Mouse (Mus musculus): ENCODE measurements around the gene Magi1. TPM values are rescaled to one million over a fixed set of nuclear protein-coding genes. Genes with fewer than 3 reads are reported as not detected.

Gene Magi1
- polyA plus RNA-seq, 1 experiment from 2014 or later = 36.2 TPM

GRCm38 (mm10) chr6:93726121-93726520 is 557.6 kb downstream of the Magi1 start:
- Histone ChIP-seq H3K27ac (ENCODE audit: low read length) (no peak overlapping the region), H3K27me3 (replicated peaks; ENCODE audit: control insufficient read depth, insufficient read depth, low read length) (no peaks in the 10 kb centered on the region), H3K9me3 (ENCODE audit: control insufficient read depth, low read length) (no peaks in the 10 kb centered on the region), H3K4me1 (replicated peaks; ENCODE audit: control insufficient read depth, insufficient read depth, low read length) (peaks cover 4% of the 10 kb centered on the region), H3K4me3 (replicated peaks; ENCODE audit: low read length) (no peak overlapping the region), H3K36me3 (ENCODE audit: control insufficient read depth, insufficient read depth) (no peaks in the 10 kb centered on the region), H3K4me2 (ENCODE audit: low read length) (no peak overlapping the region), H3K9ac (replicated peaks; ENCODE audit: low read depth, low read length) (no peak overlapping the region)
- no peak for ATAC-seq
- WGBS = 84% methylated on average over 10 of the region's 10 CpGs

GRCm38 (mm10) chr6:93724749-93725148 is 559.0 kb downstream of the Magi1 start:
- Histone ChIP-seq H3K27me3 (replicated peaks; ENCODE audit: control insufficient read depth, insufficient read depth, low read length) (no peaks in the 10 kb centered on the region), H3K36me3 (ENCODE audit: control insufficient read depth, insufficient read depth) (no peaks in the 10 kb centered on the region), H3K4me2 (ENCODE audit: low read length) (no peak overlapping the region), H3K4me3 (replicated peaks; ENCODE audit: low read length) (no peak overlapping the region), H3K9me3 (ENCODE audit: control insufficient read depth, low read length) (no peaks in the 10 kb centered on the region), H3K9ac (replicated peaks; ENCODE audit: low read depth, low read length) (no peak overlapping the region), H3K27ac (ENCODE audit: low read length) (no peak overlapping the region), H3K4me1 (replicated peaks; ENCODE audit: control insufficient read depth, insufficient read depth, low read length) (peaks cover 4% of the 10 kb centered on the region)
- no peak for ATAC-seq
- WGBS = 27% methylated on average over 7 of the region's 7 CpGs

- Histone ChIP-seq H3K4me3 (replicated peaks; ENCODE audit: low read length) (no peak overlapping the region), H3K9me3 (ENCODE audit: control insufficient read depth, low read length) (no peaks in the 10 kb centered on the region), H3K4me1 (replicated peaks; ENCODE audit: control insufficient read depth, insufficient read depth, low read length) (peaks cover 5% of the 10 kb centered on the region), H3K36me3 (ENCODE audit: control insufficient read depth, insufficient read depth) (no peaks in the 10 kb centered on the region), H3K27me3 (replicated peaks; ENCODE audit: control insufficient read depth, insufficient read depth, low read length) (no peaks in the 10 kb centered on the region), H3K27ac (ENCODE audit: low read length) (no peak overlapping the region), H3K9ac (replicated peaks; ENCODE audit: low read depth, low read length) (no peak overlapping the region), H3K4me2 (ENCODE audit: low read length) (no peak overlapping the region)
- WGBS = 51% methylated on average over 2 of the region's 2 CpGs
- ATAC-seq = no peak
Observed at GRCm38 (mm10) chr6:93723226-93723625, 560.5 kb downstream of the Magi1 start.

GRCm38 (mm10) chr6:93719532-93719931 is 564.2 kb downstream of the Magi1 start:
- no peak for ATAC-seq
- H3K27me3 ChIP-seq (replicated peaks; ENCODE audit: control insufficient read depth, insufficient read depth, low read length) = no peaks in the 10 kb centered on the region

GRCm38 (mm10) chr6:93718385-93718784 is 565.3 kb downstream of the Magi1 start:
- ATAC-seq = no peak
- 24% methylated on average over 5 of the region's 5 CpGs for WGBS
- no peaks in the 10 kb centered on the region for H3K36me3 ChIP-seq (ENCODE audit: control insufficient read depth, insufficient read depth)
- no peaks in the 10 kb centered on the region for H3K9me3 ChIP-seq (ENCODE audit: control insufficient read depth, low read length)
- no peaks in the 10 kb centered on the region for H3K27me3 ChIP-seq (replicated peaks; ENCODE audit: control insufficient read depth, insufficient read depth, low read length)
- peaks cover 33% of the 10 kb centered on the region for H3K4me1 ChIP-seq (replicated peaks; ENCODE audit: control insufficient read depth, insufficient read depth, low read length)
- H3K27ac ChIP-seq (ENCODE audit: low read length) = no peak overlapping the region
- no peak overlapping the region for H3K4me3 ChIP-seq (replicated peaks; ENCODE audit: low read length)
- no peak overlapping the region for H3K9ac ChIP-seq (replicated peaks; ENCODE audit: low read depth, low read length)
- H3K4me2 ChIP-seq (ENCODE audit: low read length) = no peak overlapping the region

More at GRCm38 (mm10) chr6:93719532-93719931, 564.2 kb downstream of the Magi1 start:
- WGBS = 46% methylated on average over 4 of the region's 4 CpGs
- no peak overlapping the region for H3K9ac ChIP-seq (replicated peaks; ENCODE audit: low read depth, low read length)
- no peak overlapping the region for H3K4me2 ChIP-seq (ENCODE audit: low read length)
- no peak overlapping the region for H3K4me3 ChIP-seq (replicated peaks; ENCODE audit: low read length)
- H3K4me1 ChIP-seq (replicated peaks; ENCODE audit: control insufficient read depth, insufficient read depth, low read length) = peaks cover 33% of the 10 kb centered on the region
- no peak overlapping the region for H3K27ac ChIP-seq (ENCODE audit: low read length)
- H3K36me3 ChIP-seq (ENCODE audit: control insufficient read depth, insufficient read depth) = no peaks in the 10 kb centered on the region
- H3K9me3 ChIP-seq (ENCODE audit: control insufficient read depth, low read length) = no peaks in the 10 kb centered on the region

GRCm38 (mm10) chr6:93717826-93718375 is 565.8 kb downstream of the Magi1 start:
- Histone ChIP-seq H3K27ac (ENCODE audit: low read length) (no peak overlapping the region), H3K9ac (replicated peaks; ENCODE audit: low read depth, low read length) (no peak overlapping the region)
- 41% methylated on average over 7 of the region's 7 CpGs for WGBS

GRCm38 (mm10) chr6:93716686-93717625 is 566.8 kb downstream of the Magi1 start:
- 6% methylated on average over 24 of the region's 24 CpGs for WGBS
- Histone ChIP-seq H3K4me3 (replicated peaks; ENCODE audit: low read length) (peak overlapping the region; percentile 28), H3K27ac (ENCODE audit: low read length) (no peak overlapping the region), H3K9ac (replicated peaks; ENCODE audit: low read depth, low read length) (peak overlapping the region; percentile 4; the same call in 1 of the 2 replicates), H3K4me2 (ENCODE audit: low read length) (peak overlapping the region; percentile 48), H3K9me3 (ENCODE audit: control insufficient read depth, low read length) (no peaks in the 10 kb centered on the region), H3K27me3 (replicated peaks; ENCODE audit: control insufficient read depth, insufficient read depth, low read length) (no peaks in the 10 kb centered on the region), H3K4me1 (replicated peaks; ENCODE audit: control insufficient read depth, insufficient read depth, low read length) (peaks cover 33% of the 10 kb centered on the region), H3K36me3 (ENCODE audit: control insufficient read depth, insufficient read depth) (no peaks in the 10 kb centered on the region)
- ATAC-seq = peak; percentile 40

More at GRCm38 (mm10) chr6:93717826-93718375, 565.8 kb downstream of the Magi1 start:
- 0 out of 2 replicates have a peak, but pooled peaks have one; percentile 39 for ATAC-seq
- Histone ChIP-seq H3K4me2 (ENCODE audit: low read length) (peak overlapping the region; percentile 48), H3K9me3 (ENCODE audit: control insufficient read depth, low read length) (no peaks in the 10 kb centered on the region), H3K4me3 (replicated peaks; ENCODE audit: low read length) (no peak overlapping the region), H3K27me3 (replicated peaks; ENCODE audit: control insufficient read depth, insufficient read depth, low read length) (no peaks in the 10 kb centered on the region), H3K36me3 (ENCODE audit: control insufficient read depth, insufficient read depth) (no peaks in the 10 kb centered on the region), H3K4me1 (replicated peaks; ENCODE audit: control insufficient read depth, insufficient read depth, low read length) (peaks cover 33% of the 10 kb centered on the region)

DNA sequence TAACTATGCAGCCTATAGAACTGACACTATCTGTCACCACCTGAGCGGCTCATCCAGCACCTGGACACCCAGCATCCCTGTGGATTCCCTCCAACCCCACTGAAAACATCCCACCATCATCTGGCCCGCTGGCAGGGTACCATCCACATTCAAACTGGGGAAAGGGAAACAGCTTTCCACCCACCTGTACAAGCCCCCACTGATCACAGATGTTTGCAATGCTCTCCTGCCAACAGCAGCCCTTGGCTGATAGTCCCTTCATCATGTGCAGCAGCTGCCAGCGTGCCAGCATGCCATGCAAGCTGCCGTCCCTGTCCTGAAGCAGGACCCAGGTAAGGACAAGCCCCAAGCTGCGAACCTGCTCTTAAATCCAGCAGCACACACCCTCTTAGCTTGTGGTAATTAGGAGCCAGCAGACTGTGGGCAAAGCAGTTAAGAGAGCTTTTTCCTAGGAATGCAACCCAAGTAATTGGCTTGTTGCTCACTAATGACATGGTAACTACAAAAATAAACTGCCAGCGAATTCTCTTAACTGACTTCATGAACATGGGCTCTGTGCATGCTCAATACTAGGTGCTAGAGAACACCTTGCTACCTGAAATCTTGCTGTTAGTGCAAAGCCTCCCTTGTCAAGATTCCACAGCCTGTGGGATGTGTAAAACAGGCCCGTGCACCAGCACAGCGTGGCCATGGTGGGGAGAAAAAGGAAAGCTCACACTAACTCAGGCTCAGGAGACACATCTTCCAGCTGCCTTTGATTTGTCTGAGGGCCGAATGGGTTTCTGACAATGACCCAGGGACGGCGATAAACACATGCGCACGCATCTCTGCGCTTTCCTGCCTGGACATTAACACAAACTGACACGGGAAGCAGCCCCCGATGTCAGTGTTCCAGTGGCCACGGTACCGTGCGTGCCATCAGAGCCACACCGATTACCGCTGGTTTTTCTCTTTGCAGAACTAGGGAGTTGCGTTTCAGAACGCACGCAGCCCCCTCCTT is 568.2 kb downstream of the Magi1 start:
- WGBS = 27% methylated on average over 24 of the region's 24 CpGs
- H3K27ac ChIP-seq (ENCODE audit: low read length) = no peak overlapping the region

More for the DNA sequence above, 568.2 kb downstream of the Magi1 start:
- H3K4me1 ChIP-seq (replicated peaks; ENCODE audit: control insufficient read depth, insufficient read depth, low read length) = peaks cover 33% of the 10 kb centered on the region
- H3K9me3 ChIP-seq (ENCODE audit: control insufficient read depth, low read length) = no peaks in the 10 kb centered on the region
- H3K36me3 ChIP-seq (ENCODE audit: control insufficient read depth, insufficient read depth) = no peaks in the 10 kb centered on the region
- H3K27me3 ChIP-seq (replicated peaks; ENCODE audit: control insufficient read depth, insufficient read depth, low read length) = no peaks in the 10 kb centered on the region
- H3K9ac ChIP-seq (replicated peaks; ENCODE audit: low read depth, low read length) = 0 out of 2 replicates have a peak overlapping the region, but pooled peaks have one; percentile 4
- ATAC-seq = no peak; the same call in 1 of the 2 replicates
- H3K4me3 ChIP-seq (replicated peaks; ENCODE audit: low read length) = peak overlapping the region; percentile 28
- peak overlapping the region; percentile 48 for H3K4me2 ChIP-seq (ENCODE audit: low read length)

Measured in forebrain, embryonic 16.5 days (tissue).